Mouse (Mus musculus): ENCODE results near the gene Dnah7c.
"Not testable (repeated sequence)": the region's sequence is repeated elsewhere in the genome, so short reads cannot be mapped to it uniquely, and the experiment has no call there.

The Dnah7c gene

DNA sequence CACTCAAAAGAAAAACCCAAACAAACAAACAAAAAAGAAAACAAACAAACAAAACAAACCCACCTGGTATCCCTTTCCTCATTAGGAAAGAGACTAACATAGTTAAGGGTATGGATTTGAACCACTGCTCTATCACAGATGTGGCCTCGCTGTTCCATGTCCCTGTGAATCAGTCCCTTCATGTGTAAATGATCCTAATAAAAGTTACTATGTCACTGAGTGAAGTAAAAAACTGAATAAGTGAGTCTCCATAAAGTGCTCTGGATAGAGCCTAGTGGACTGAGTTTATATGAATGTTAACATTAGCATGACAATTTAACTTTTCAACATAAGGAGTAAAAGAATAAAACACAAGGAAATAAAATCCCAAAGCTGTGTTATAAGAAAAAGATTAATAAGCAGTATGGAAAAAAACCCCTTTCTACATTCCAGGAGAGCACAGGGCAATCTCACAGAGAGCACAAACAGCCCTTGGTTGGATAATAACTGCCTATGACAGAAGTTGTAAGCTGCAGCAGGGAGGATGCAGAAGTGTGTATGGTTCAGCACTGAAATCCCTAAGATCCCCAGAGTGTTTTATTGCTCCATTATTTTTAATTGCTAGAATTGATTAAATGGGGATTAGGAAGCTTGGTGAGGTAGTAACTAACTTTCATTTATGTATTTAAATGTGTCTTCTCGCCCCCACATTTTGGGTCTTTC lies 308.2 kb downstream of the Dnah7c start:
- DNase-seq: not testable (repeated sequence)

DNA sequence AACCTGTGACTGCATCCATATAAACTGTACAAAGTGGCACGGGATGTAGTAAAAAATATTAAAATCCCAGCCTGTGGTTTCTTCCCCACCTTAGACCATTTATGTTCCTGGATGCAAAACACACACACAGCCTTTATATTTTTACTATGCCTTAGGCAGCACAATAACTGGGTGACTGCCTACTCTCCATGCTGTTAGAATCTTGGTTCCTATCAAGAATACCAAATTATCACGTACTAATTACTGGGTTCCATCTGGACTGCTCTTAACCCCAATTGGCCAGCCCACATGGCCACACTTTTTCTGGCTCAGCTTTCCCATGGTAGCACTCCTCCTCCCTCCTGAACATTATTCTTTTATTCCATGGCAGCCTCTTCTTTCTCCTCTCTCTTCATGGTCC lies 309.1 kb downstream of the Dnah7c start:
- DNase-seq: peak; percentile 18

DNA sequence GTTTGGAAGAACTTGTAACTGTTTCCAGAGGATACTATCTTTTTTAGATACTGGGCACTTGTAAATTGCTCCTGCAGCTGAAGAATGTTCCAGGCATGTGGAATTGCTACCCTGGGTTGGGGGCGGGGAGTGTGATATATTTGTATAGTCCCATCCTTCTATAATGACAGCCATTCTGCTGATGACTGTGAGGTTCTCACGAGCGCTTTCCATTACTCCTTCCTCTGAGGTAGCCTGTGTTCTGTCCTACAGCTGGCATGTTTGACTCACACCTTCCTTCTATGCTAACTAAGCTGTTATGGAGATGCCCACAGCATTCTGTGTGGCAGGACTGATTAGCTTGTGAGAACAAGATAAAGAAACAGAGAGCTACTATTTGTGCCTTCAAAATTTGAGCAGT lies 339.2 kb downstream of the Dnah7c start:
- not testable (repeated sequence) for DNase-seq

- not testable (repeated sequence) for DNase-seq
These were observed 343.9 kb downstream of the Dnah7c start for GRCm38 (mm10) chr1:46769318-46769717.

- DNase-seq: not testable (repeated sequence)
These were observed 344.8 kb downstream of the Dnah7c start for GRCm38 (mm10) chr1:46770077-46770695.

DNA sequence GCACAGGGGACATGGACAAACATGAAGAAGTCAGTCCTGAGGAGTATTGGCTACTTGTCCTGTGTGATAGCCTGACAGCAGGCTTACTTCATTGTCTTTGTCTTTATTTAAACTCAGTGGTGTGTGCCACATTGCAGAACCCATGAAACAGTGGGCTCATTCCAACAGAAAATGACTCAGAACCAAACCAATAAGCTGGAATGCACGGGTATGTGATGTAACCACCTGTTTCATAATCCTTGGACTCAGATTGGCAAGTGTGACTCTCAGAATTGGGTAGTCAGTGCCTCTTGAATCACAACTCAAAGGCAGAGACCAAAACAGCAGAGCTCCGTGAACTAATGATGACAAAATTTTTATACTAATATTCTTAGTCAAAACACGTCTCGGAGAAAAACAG lies 356.8 kb downstream of the Dnah7c start:
- DNase-seq: not testable (repeated sequence)

GRCm38 (mm10) chr1:46805074-46805473 lies 379.7 kb downstream of the Dnah7c start:
- no peak for DNase-seq

- not testable (repeated sequence) for DNase-seq
These were observed 383.2 kb downstream of the Dnah7c start for GRCm38 (mm10) chr1:46808630-46809029.

DNA sequence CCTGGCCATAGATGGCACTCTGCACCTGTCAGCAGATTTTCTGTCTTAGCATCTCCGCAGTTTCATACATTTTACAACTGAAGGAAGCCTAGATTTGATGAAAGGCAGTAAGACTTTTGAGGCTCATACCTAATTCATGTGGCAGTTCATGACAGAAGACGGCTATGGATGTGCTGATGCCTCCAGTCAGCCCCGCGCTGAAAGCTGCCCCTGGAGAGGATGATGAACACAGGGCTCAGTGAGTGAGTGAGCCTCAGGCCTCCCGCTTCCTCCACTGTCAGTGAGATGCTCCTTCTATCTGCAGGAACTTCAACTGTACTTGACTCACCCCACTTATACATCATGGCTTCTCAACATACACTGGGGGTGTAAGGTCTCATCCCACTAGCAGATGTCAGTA lies 392.5 kb downstream of the Dnah7c start:
- DNase-seq: no peak

DNA sequence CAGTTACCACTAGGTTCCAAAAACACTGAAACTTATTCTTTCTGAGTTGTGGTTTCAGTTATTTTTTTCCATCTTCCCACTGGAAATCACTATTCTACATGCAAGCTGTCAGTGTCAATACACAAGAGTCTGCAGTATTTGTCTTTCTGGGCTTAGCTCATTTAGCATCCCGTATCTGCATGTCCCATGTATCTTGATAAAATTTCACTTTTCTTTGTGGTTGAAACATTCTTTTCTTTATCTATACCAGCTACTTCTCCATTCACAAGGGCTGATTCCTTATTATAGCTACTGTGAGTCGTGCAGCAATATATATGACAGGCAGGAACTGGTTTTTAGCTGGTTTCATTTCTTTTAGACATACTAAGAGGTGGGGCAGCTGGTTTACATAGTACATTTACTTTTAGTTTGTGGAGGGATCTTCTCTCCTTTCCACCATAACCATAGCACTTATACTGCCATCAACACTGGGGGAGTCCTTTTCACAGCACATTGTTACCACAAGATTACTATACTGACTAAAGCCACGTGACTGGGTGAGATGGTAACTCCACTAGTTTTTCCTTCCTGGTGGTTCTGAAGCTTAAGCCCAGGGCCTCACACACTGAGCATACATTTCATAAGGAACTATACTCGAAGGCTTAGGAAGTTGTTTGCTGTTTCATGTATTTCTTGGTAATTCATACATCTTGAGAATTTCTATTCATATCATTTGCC lies 397.0 kb downstream of the Dnah7c start:
- no peak for DNase-seq

DNA sequence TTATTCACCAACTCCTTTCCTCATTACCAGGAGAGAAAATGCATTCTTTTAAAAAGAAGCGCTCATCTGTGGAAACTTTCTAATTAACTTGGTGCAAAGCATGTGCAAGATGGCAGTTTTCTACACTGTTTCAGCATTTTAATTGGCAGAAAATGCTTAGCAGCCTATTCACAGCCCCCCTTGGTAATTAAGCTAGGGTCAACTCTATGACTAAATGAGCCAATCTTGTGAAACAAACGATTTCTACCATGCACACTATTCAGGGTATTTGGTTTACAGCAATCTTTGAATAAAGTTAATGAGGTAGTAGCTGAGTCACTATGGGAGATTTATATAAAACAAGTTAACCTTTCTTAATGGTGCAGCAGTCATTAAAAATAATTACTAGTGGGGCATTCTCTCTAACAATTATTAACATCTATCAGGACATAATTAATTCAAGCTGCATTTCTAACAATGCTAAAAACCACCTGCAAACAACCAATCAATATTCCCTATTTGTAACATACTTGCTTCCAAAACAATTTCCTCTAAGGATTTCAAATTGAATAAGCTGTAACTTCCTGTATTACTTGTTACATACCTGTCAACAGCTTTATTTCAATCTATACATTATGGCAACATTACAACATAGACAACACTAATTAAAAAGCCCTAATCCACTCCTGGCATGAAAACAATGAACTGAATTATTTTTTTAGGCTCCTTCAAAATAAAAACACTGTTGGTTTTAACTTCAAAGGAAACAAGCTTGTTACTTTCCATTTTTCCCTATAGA lies 404.9 kb downstream of the Dnah7c start:
- DNase-seq: no peak

DNA sequence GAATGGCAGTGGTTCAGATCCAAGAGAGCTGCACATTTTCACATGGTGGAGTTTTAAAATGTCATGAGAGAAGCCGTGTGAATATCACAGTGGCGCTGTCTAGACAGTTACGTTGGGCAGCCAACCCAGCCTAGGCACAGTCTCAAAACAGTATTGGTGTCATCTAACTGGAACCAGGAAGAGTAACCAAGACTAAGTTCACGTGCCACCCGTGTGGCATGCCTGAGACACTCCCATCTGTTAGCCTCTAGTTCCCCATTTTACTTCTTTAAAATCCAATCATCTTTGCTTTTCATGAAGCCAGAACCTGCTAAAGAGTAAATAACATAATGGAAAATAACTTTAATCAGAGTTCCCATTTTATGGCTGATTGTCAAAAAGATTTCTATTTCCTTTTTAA lies 406.5 kb downstream of the Dnah7c start:
- peak; percentile 53 for DNase-seq

- DNase-seq: no peak
These were observed 418.0 kb downstream of the Dnah7c start for GRCm38 (mm10) chr1:46843406-46843805.

DNA sequence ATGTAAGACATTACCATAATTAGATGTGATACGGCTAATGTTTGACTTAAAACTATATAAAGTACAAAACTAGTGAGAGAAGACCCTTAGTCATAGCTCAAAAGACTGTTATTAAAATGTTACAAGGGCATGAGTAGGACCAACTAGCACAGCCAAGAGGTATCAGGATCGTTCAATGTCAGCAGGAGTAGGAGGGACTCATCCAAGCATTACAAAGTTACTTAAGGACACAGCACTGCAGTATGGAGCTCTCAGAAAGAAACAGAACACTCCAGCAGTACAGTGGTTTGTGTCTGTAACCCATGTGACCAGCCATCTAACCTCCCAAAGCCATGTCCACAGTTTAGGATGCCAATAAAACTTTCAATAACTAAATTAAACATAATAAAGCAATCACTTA lies 418.9 kb downstream of the Dnah7c start:
- no peak for DNase-seq

DNA sequence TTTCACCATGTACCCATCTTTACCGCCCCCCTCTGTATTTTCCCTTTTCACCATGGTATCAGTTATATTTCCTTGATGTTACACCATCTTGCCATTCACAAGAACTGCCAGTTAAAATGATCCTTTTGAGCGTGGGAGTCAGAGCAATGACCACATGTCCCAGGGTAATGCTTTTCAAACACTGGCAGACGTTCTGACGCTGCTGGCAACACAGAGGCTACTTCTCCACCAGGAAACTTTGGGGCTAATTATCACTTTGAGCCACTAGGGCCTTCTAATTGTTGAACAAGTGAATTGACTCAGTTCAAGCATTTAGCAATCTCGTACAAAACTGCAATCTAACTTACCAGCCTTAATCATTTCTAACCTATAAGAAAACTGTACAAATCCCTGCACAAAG lies 419.8 kb downstream of the Dnah7c start:
- DNase-seq: no peak

- DNase-seq: peak; percentile 82
These were observed 424.4 kb downstream of the Dnah7c start for GRCm38 (mm10) chr1:46849758-46850157.

DNA sequence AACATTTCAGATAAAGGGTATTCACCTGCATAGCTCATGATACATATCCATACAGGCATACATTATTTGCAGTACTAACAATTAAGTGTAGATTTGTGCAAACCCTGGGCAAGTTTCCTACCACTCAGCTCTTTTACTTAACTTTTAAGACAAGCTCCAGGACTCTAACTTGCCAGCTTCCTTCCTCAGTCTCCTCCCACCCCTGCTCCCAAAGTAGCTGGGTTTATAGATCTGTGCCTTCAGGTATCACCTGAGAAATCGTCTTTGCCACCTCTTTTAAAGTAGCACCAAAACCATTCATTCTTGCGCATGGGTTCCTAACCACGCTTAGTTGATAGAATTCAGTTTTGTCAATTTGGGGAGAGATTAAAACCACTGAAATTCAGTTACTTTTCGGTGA lies 426.2 kb downstream of the Dnah7c start:
- no peak for DNase-seq

GRCm38 (mm10) chr1:46852216-46852599 lies 426.8 kb downstream of the Dnah7c start:
- DNase-seq: no peak

- DNase-seq: peak; percentile 80
These were observed 427.3 kb downstream of the Dnah7c start for GRCm38 (mm10) chr1:46852600-46853272.

DNA sequence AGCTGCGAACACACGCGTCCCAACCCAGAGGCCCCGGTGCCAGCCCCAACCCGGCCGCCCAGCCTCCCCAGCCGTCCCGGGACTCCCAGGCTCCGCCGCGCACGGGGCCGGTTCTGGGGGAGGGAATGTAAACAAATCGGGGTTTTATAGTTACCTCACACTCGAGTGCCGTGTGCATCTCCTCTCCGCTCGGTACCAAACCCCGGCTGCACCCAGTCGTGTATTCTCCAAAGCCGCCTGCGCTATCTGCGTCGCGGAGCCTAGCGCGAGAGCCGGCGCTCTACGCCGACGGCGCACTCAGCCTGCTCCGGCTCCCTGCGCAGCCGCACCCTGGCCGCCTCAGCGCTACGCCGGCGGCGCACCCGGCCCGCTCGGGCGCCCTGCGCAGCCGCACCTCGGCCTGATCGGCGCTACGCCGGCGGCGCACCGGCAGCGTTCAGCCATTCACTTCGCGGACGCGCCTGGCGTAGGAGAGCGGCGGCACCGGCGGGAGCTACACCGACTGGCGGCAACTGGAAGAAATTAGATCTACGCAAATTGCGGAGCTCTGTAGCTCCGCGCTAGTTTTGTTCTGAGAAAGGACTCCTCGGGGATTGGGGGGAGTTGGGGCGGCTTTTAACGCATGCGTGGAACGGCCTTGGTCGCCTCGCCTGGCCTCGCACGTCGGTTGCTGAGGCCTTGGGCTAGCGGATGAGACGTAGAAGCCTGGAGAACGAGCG lies 428.1 kb downstream of the Dnah7c start:
- peak; percentile 97 for DNase-seq

DNA sequence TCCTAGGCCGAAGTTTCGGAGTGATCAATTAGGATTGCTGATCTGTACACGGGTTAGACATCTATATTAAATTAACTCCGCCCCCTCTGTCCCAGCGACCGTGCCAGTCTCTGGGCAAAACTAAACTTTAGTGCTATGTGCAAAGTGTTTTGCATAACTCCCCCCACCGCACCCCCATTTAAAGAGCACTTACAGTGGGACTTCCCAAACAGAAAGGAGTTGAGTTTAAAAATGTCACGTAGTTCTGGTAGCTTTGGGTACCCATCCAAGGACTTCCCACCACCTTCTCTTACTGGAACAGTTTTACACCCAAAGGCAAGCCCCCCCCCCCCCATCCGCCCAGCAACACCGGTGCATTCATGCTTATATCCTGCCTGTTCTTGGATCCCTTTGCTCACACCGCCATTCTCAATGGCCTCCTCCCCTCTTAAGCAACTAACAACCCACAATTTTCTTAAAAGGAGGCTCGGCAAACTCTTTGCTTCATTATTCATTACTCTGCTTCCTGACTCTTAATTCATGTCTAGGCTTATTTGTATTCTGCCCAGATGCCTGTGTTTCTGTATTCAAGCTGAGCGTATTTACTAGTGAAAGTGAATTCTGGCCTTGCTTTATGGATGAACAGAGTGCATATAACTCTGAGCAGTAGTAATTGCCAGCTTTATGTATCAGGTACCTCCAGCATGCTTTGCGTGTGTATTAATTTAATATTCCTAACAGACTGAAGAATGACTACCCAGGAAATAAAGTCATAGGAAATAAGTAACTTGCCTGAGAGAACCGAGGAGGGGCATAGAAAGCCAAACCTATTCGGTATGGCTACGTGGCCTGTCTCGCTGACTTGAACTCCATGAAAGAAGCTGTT lies 428.9 kb downstream of the Dnah7c start:
- DNase-seq: no peak
